Mouse (Mus musculus): ENCODE results near the gene Ubl4b.

- no peak for TF ChIP-seq CTCF (IDR thresholded peaks at IDR 0.05; ENCODE audit: low read depth)
- no peak for TF ChIP-seq EP300 (IDR thresholded peaks at IDR 0.05; ENCODE audit: low read depth)
Measured at GRCm38 (mm10) chr3:107517631-107518108, 37.2 kb downstream of the Ubl4b start, which contains the start of gene Slc6a17.

Measured in liver, postnatal 0 days (tissue).